Mouse (Mus musculus) kidney, postnatal 14 days (tissue): ENCODE data around the gene Apol8.
"Not testable (repeated sequence)": the region's sequence is repeated elsewhere in the genome, so short reads cannot be mapped to it uniquely, and the experiment has no call there.

Source experiments
- DNase-seq: peaks from one replicate; pipeline ENCODE4 v3.0.0; 2022; ENCODE audit warnings: mixed read lengths

Gene Apol8

GRCm38 (mm10) chr15:77748414-77748813 lies 8.4 kb downstream of the Apol8 start:
- no peak for DNase-seq

GRCm38 (mm10) chr15:77746326-77746725 lies 10.5 kb downstream of the Apol8 start:
- DNase-seq: no peak

GRCm38 (mm10) chr15:77745081-77745480 lies 11.7 kb downstream of the Apol8 start:
- no peak for DNase-seq

- DNase-seq: no peak
Observed at GRCm38 (mm10) chr15:77744632-77745031, 12.2 kb downstream of the Apol8 start.

- DNase-seq: not testable (repeated sequence)
Observed at GRCm38 (mm10) chr15:77741556-77741955, 15.2 kb downstream of the Apol8 start.

- no peak for DNase-seq
Observed at GRCm38 (mm10) chr15:77740511-77741297, 16.1 kb downstream of the Apol8 start.

GRCm38 (mm10) chr15:77733903-77734302 lies 22.9 kb downstream of the Apol8 start:
- DNase-seq: not testable (repeated sequence)

- DNase-seq: not testable (repeated sequence)
Observed at GRCm38 (mm10) chr15:77733380-77733779, 23.4 kb downstream of the Apol8 start.

GRCm38 (mm10) chr15:77732851-77733250 lies 24.0 kb downstream of the Apol8 start:
- not testable (repeated sequence) for DNase-seq

- no peak for DNase-seq
Observed at GRCm38 (mm10) chr15:77731605-77732004, 25.2 kb downstream of the Apol8 start.

GRCm38 (mm10) chr15:77728739-77729138 lies 28.1 kb downstream of the Apol8 start, which contains the start of gene Apol9b:
Gene Apol9b, plus strand, starts transcription at chr15:77729039.
- DNase-seq: not testable (repeated sequence)

- not testable (repeated sequence) for DNase-seq
Observed at GRCm38 (mm10) chr15:77727745-77728144, 29.1 kb downstream of the Apol8 start.

GRCm38 (mm10) chr15:77727139-77727538 lies 29.7 kb downstream of the Apol8 start:
- not testable (repeated sequence) for DNase-seq

- not testable (repeated sequence) for DNase-seq
Observed at GRCm38 (mm10) chr15:77725393-77726020, 31.3 kb downstream of the Apol8 start.

GRCm38 (mm10) chr15:77724208-77724911 lies 32.4 kb downstream of the Apol8 start:
- not testable (repeated sequence) for DNase-seq

- not testable (repeated sequence) for DNase-seq
Observed at GRCm38 (mm10) chr15:77721509-77721908, 35.3 kb downstream of the Apol8 start.

GRCm38 (mm10) chr15:77718240-77718639 lies 38.6 kb downstream of the Apol8 start:
- DNase-seq: not testable (repeated sequence)

- not testable (repeated sequence) for DNase-seq
Observed at GRCm38 (mm10) chr15:77708936-77709335, 47.9 kb downstream of the Apol8 start.

- DNase-seq: not testable (repeated sequence)
Observed at GRCm38 (mm10) chr15:77705306-77705705, 51.5 kb downstream of the Apol8 start.

GRCm38 (mm10) chr15:77698656-77699055 lies 58.1 kb downstream of the Apol8 start, which contains the start of gene Apol7e:
Gene Apol7e, plus strand, starts transcription at chr15:77698857.
- not testable (repeated sequence) for DNase-seq
